Mouse (Mus musculus) kidney, adult 11 months (tissue): ENCODE measurements at regions not wholly inside any gene's neighbourhood (a gene's known extent, or its start where the extent isn't known, plus 50 kb on each side); places are given as distances from the start of the nearest gene placed in this dataset.
A peak's percentile ranks its signal among the peaks of the same experiment; 100 is the strongest.
"Not testable (repeated sequence)": the region's sequence is repeated elsewhere in the genome, so short reads cannot be mapped to it uniquely, and the experiment has no call there.

ENCODE experiments used
- DNase-seq: peaks from one replicate; pipeline ENCODE4 v3.0.0; 2022

DNA sequence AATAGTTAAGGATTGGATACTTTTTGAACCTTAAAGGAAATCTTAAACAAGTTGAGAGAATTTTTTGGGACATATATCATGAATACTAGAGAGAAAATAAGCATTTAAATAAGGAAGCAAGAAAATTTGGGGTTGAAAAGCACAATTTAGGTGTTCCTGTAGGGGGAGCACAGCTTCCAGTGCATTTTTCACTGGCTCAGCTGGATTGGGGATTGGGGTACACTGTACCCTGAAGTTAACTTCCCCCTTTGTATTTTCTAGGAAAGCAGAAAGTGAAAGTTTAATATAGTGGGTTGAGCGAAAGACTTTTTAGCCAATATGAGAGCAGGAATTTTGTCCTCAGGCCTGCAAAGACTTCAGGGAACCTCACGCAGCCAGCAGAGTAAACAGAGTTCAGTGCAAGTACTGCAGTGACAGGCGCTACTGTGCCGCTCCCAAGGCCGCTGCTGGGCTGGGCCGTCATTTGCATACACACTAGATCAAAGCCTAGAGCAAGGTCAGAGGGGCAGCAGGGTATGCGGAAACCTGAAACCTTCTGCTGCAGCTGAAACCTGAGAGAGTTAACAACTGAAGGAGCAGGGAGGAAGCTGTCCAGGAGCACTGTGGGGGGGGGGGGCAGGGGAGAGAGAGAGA, 1111.4 kb downstream of the H2al1n start:
- peak; percentile 7 for DNase-seq

DNA sequence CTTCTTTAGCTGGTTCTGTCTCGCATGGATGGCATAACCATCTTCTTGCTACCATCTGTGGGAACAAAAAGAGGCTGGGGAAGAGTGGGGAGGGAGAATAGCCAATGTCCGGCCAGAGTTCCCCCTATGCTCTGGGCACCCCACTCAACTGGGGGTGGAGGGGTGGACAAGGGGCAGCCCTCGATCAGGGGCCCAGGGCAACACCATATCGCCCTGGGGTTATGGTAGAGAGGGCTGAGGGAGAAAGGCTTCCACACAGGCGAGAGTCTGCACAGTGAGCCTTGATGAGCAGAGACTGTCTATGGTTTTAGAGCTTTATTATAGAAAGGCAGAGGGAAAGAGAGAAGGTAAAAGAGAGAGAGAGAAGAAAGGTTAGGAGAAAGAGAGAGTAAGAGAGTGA, 1112.0 kb downstream of the H2al1n start:
- no peak for DNase-seq

DNA sequence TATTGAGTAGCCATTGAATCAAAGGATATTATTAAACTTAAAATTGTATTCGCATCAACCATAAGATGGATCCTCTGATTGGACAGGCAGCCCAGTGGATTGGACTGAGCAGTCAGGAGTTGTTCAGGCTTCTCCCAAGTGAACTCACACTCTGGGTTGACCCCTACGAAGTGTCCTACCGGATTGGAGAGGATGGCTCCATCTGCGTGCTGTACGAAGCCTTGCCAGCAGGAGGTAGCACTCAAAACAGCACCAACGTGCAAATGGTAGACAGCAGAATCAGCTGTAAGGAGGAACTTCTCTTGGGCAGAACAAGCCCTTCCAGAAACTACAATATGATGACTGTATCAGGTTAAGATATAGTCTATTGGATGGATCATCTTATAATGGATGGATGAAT, 1154.2 kb downstream of the H2al1n start:
- not testable (repeated sequence) for DNase-seq
